Mouse (Mus musculus): Measurements from ENCODE around the gene Chtop. TPM values are rescaled to one million over a fixed set of nuclear protein-coding genes. Genes with fewer than 3 reads are reported as not detected.
A peak's percentile ranks its signal among the peaks of the same experiment; 100 is the strongest.

The Chtop gene
- polyA plus RNA-seq, 1 experiment from 2014 or later: 210 TPM

DNA sequence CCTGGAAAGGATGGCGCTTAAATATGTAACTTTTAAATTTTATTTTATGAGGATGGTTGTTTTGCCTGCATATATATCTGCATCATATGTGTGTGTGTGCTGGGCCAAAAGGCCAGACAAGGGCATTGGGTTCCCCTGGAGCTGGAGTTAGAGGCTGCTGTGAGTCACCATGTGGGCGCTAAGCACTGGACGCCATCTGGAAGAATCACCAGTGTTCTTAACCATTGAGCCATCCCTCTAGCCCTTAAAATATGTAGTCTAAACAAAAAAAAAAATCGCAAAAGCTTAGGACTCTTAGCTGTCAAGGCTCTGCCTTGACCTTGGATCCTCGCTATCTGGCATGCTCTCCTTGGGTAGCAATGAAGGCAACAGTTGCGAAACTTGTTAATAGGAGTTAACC lies 20.7 kb downstream of the Chtop start:
- 87% methylated on average over 6 of the region's 6 CpGs for WGBS
- H3K4me2 ChIP-seq: no peak overlapping the region

DNA sequence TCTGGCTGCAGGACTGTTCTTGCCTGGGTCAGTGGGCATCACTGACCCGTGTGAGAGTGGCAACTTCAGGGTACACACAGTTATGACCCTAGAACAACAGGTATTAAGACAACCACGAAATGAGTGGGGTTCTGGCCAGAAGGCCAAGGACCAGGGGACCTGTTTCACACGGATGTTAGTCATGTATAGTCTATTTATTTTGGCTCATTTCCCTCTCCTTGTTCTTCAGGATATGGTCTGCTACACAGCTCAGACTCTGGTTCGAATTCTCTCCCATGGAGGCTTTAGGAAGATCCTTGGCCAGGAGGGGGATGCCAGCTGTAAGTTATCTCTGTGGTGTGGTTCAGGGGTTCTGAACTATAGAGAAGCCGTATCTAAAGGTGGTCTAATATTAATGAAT lies 22.3 kb downstream of the Chtop start:
- Histone ChIP-seq H3K36me3 (peaks cover 74% of the 10 kb centered on the region), H3K4me3 (replicated peaks) (no peak overlapping the region)
- ATAC-seq (ENCODE audit: insufficient number of reproducible peaks, insufficient read depth, low FRiP score, low TSS enrichment, low read depth): no peak

More for the DNA sequence above, 20.7 kb downstream of the Chtop start:
- no peak overlapping the region for H3K9ac ChIP-seq (replicated peaks)
- no peak for ATAC-seq (ENCODE audit: insufficient number of reproducible peaks, insufficient read depth, low FRiP score, low TSS enrichment, low read depth)
- peaks cover 6% of the 10 kb centered on the region; the same call in 1 of the 2 replicates for H3K4me1 ChIP-seq (replicated peaks)
- no peaks in the 10 kb centered on the region for H3K27me3 ChIP-seq
- no peak overlapping the region for H3K27ac ChIP-seq
- H3K4me3 ChIP-seq (replicated peaks): no peak overlapping the region
- no peaks in the 10 kb centered on the region for H3K9me3 ChIP-seq
- H3K36me3 ChIP-seq: peaks cover 58% of the 10 kb centered on the region

GRCm38 (mm10) chr3:90475831-90476611 lies 33.3 kb downstream of the Chtop start, which contains the start of gene Ilf2:
TSS of gene Ilf2 (plus strand) at chr3:90476126.
- H3K4me3 ChIP-seq (replicated peaks): peak within 1 kb of the TSS; percentile 76
- under 1% methylated on average over 45 of the region's 45 CpGs for WGBS

More for the DNA sequence above, 22.3 kb downstream of the Chtop start:
- H3K4me2 ChIP-seq: no peak overlapping the region
- no peaks in the 10 kb centered on the region for H3K27me3 ChIP-seq
- H3K27ac ChIP-seq: no peak overlapping the region
- no peaks in the 10 kb centered on the region for H3K9me3 ChIP-seq
- peaks cover 6% of the 10 kb centered on the region; the same call in 1 of the 2 replicates for H3K4me1 ChIP-seq (replicated peaks)
- 86% methylated on average over 5 of the region's 5 CpGs for WGBS
- H3K9ac ChIP-seq (replicated peaks): no peak overlapping the region

DNA sequence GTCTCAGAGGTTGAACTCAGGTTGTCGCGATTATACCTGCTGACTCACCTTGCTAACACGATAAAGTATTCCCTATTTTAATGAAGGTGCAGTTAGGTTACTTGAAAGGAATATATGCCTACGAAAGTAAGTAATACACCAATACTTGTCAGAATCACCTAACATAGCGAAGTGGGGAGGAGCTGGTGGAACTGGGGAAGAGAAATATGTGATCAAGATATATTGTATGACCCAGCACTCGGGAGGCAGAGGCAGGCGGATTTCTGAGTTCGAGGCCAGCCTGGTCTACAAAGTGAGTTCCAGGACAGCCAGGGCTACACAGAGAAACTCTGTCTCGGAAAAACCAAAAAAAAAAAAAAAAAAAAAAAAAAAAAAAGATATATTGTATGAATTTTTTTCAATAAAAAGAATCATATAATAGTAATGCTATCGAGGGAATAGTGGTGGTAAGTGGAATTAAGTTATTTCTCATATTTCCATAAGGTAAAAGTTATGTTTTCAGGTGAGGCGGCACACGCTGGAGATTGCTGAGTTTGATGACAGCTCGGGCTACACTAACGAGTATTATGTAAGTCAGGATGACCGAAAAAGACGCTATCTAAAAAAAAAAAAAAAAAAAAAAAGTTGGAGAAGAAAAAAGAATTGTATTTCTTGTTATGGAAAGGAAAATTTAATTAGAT lies 34.0 kb downstream of the Chtop start:
- H3K36me3 ChIP-seq: peaks cover 30% of the 10 kb centered on the region
- 0 out of 2 replicates have a peak overlapping the region, but pooled peaks have one; percentile 24 for H3K4me3 ChIP-seq (replicated peaks)
- 0 out of 2 replicates have a peak, but pooled peaks have one; percentile 12 for ATAC-seq (ENCODE audit: insufficient number of reproducible peaks, insufficient read depth, low FRiP score, low TSS enrichment, low read depth)
- H3K27ac ChIP-seq: no peak overlapping the region
- no peaks in the 10 kb centered on the region for H3K27me3 ChIP-seq
- no peaks in the 10 kb centered on the region for H3K9me3 ChIP-seq
- no peak overlapping the region; the same call in 1 of the 2 replicates for H3K4me2 ChIP-seq
- 41% methylated on average over 16 of the region's 16 CpGs for WGBS
- H3K4me1 ChIP-seq (replicated peaks): peaks cover 11% of the 10 kb centered on the region
- H3K9ac ChIP-seq (replicated peaks): no peak overlapping the region

More at GRCm38 (mm10) chr3:90475831-90476611, 33.3 kb downstream of the Chtop start, which contains the start of gene Ilf2:
- peak within 1 kb of the TSS; percentile 97 for H3K27ac ChIP-seq
- H3K4me1 ChIP-seq (replicated peaks): peaks cover 11% of the 10 kb centered on the region
- H3K9me3 ChIP-seq: no peaks in the 10 kb centered on the region
- ATAC-seq (ENCODE audit: insufficient number of reproducible peaks, insufficient read depth, low FRiP score, low TSS enrichment, low read depth): peak; percentile 99
- peaks cover 38% of the 10 kb centered on the region for H3K36me3 ChIP-seq
- no peaks in the 10 kb centered on the region for H3K27me3 ChIP-seq
- peak within 1 kb of the TSS; percentile 81 for H3K4me2 ChIP-seq
- peak within 1 kb of the TSS; percentile 93 for H3K9ac ChIP-seq (replicated peaks)

DNA sequence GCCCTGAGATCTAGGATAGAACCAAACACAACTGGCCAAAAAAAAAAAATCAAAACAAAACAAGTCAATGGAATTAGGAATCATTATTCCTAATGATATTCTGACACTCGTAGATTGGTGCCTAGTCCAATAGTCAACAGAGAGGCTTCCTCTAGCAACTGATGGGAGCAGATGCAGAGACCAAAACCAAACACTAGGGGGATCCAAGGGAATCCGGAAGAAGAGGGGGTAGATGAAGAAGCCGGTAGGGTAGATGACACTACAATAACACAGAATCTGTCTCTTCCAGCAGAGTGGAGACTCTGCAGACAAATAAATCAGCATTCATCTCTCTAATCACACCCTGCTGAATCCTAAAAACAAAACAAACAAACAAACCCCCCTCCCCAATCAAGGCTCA lies 37.1 kb downstream of the Chtop start:
- Histone ChIP-seq H3K27me3 (no peaks in the 10 kb centered on the region; the same call in 1 of the 2 replicates), H3K4me1 (replicated peaks) (peaks cover 5% of the 10 kb centered on the region), H3K9me3 (no peaks in the 10 kb centered on the region), H3K27ac (no peak overlapping the region), H3K9ac (replicated peaks) (no peak overlapping the region), H3K4me3 (replicated peaks) (no peak overlapping the region), H3K4me2 (no peak overlapping the region), H3K36me3 (0 out of 2 replicates have a peak, but pooled peaks cover under 1% of the 10 kb centered on the region)
- no peak for ATAC-seq (ENCODE audit: insufficient number of reproducible peaks, insufficient read depth, low FRiP score, low TSS enrichment, low read depth)
- WGBS: 28% methylated on average over 3 of the region's 3 CpGs

DNA sequence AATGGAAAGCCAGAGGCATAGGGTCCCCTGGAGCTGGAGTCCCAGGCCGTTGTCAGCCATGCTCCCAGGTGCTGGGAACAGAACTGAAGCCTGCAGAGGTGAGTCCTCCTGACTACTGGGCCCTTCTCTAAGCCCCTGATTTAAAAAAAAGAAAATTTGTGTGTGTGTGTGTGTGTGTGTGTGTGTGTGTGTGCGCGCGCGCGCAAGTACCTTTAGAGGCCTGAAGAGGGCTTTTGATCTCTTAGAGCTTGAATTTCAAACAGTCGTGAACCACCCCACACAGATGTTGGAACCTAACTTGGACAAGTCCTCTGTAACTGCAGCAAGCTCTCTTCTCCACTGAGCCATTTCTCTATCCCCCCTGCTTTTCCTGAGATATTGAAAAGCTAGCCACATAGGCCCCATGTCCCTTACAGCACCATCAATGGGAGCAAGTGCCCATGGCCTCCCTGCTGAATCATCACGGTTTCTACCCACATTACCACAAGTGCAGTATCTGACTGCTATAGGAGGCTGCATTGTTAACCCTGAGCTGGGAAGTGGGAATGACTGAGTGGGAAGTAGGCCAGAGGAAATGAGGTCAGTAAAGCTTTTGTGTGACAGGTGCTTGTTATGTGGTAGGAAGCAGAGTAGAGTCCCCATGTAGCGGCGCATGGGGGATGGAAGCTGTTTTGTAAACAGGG lies 41.5 kb downstream of the Chtop start:
- Histone ChIP-seq H3K27ac (no peak overlapping the region), H3K27me3 (peaks cover 39% of the 10 kb centered on the region), H3K9ac (replicated peaks) (no peak overlapping the region), H3K4me2 (no peak overlapping the region), H3K4me3 (replicated peaks) (no peak overlapping the region), H3K9me3 (no peaks in the 10 kb centered on the region), H3K36me3 (no peaks in the 10 kb centered on the region), H3K4me1 (replicated peaks) (peaks cover 17% of the 10 kb centered on the region)
- WGBS: 91% methylated on average over 10 of the region's 10 CpGs
- no peak for ATAC-seq (ENCODE audit: insufficient number of reproducible peaks, insufficient read depth, low FRiP score, low TSS enrichment, low read depth)

DNA sequence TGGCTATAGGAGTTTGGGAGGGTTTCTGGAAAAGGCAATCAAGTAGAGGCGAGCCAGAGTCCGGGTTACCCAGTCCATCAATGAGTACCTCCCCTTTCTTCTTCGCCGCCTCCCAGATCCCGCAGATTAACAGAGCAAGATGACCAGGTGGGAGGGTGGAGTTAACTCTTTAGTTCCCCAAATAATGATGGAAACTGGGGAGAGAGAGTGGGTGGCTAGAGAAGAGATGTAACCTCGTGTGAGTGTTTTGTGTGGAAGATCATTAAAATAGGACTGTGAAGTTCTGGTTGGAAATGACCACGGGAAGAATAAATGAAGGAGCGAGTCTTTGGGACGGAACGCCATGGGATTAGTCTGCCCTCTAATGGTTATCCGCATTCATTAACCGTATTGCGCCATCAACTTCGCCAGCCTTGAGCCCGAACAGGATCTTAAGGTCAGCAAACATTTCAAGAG lies 43.0 kb downstream of the Chtop start:
- under 1% methylated on average over 15 of the region's 15 CpGs for WGBS
- Histone ChIP-seq H3K4me3 (replicated peaks) (peak overlapping the region; percentile 50), H3K27ac (no peak overlapping the region)

GRCm38 (mm10) chr3:90465686-90466310 lies 43.5 kb downstream of the Chtop start, which contains the start of gene Npr1:
TSS of gene Npr1 (minus strand) at chr3:90465866.
- no peak within 1 kb of the TSS for H3K27ac ChIP-seq

More for the DNA sequence above, 43.0 kb downstream of the Chtop start:
- Histone ChIP-seq H3K9ac (replicated peaks) (peak overlapping the region; percentile 55), H3K36me3 (no peaks in the 10 kb centered on the region), H3K4me1 (replicated peaks) (peaks cover 17% of the 10 kb centered on the region), H3K4me2 (peak overlapping the region; percentile 74), H3K27me3 (peaks cover 52% of the 10 kb centered on the region), H3K9me3 (no peaks in the 10 kb centered on the region)
- ATAC-seq (ENCODE audit: insufficient number of reproducible peaks, insufficient read depth, low FRiP score, low TSS enrichment, low read depth): peak; percentile 19; the same call in 1 of the 2 replicates

GRCm38 (mm10) chr3:90465081-90465685 lies 44.1 kb downstream of the Chtop start:
- peak; percentile 10; the same call in 1 of the 2 replicates for ATAC-seq (ENCODE audit: insufficient number of reproducible peaks, insufficient read depth, low FRiP score, low TSS enrichment, low read depth)
- H3K27me3 ChIP-seq: peaks cover 63% of the 10 kb centered on the region
- 2% methylated on average over 75 of the region's 75 CpGs for WGBS

More at GRCm38 (mm10) chr3:90465686-90466310, 43.5 kb downstream of the Chtop start, which contains the start of gene Npr1:
- Histone ChIP-seq H3K4me3 (replicated peaks) (peak within 1 kb of the TSS; percentile 50), H3K9ac (replicated peaks) (peak within 1 kb of the TSS; percentile 55), H3K27me3 (peaks cover 57% of the 10 kb centered on the region), H3K4me2 (peak within 1 kb of the TSS; percentile 74), H3K4me1 (replicated peaks) (peaks cover 17% of the 10 kb centered on the region), H3K9me3 (no peaks in the 10 kb centered on the region), H3K36me3 (no peaks in the 10 kb centered on the region)
- ATAC-seq (ENCODE audit: insufficient number of reproducible peaks, insufficient read depth, low FRiP score, low TSS enrichment, low read depth): peak; percentile 43
- under 1% methylated on average over 37 of the region's 49 CpGs for WGBS

GRCm38 (mm10) chr3:90464552-90465080 lies 44.7 kb downstream of the Chtop start:
- Histone ChIP-seq H3K9ac (replicated peaks) (peak overlapping the region; percentile 55; the same call in 1 of the 2 replicates), H3K4me2 (peak overlapping the region; percentile 74), H3K27ac (no peak overlapping the region), H3K4me3 (replicated peaks) (peak overlapping the region; percentile 50), H3K36me3 (no peaks in the 10 kb centered on the region), H3K4me1 (replicated peaks) (peaks cover 17% of the 10 kb centered on the region), H3K27me3 (peaks cover 63% of the 10 kb centered on the region), H3K9me3 (no peaks in the 10 kb centered on the region)
- no peak for ATAC-seq (ENCODE audit: insufficient number of reproducible peaks, insufficient read depth, low FRiP score, low TSS enrichment, low read depth)
- WGBS: 12% methylated on average over 37 of the region's 37 CpGs

More at GRCm38 (mm10) chr3:90465081-90465685, 44.1 kb downstream of the Chtop start:
- peak overlapping the region; percentile 55 for H3K9ac ChIP-seq (replicated peaks)
- H3K4me3 ChIP-seq (replicated peaks): peak overlapping the region; percentile 50
- no peaks in the 10 kb centered on the region for H3K36me3 ChIP-seq
- H3K27ac ChIP-seq: no peak overlapping the region
- no peaks in the 10 kb centered on the region for H3K9me3 ChIP-seq
- peaks cover 17% of the 10 kb centered on the region for H3K4me1 ChIP-seq (replicated peaks)
- peak overlapping the region; percentile 74 for H3K4me2 ChIP-seq
